Mouse (Mus musculus): Measurements from ENCODE around the gene Gm3187.
"Not testable (repeated sequence)": the region's sequence is repeated elsewhere in the genome, so short reads cannot be mapped to it uniquely, and the experiment has no call there.

GRCm38 (mm10) chr14:5483907-5484306 lies at the start of gene Gm3187:
- TF ChIP-seq CTCF (IDR thresholded peaks at IDR 0.05; ENCODE audit: insufficient read depth, low read length); POLR2A (IDR thresholded peaks at IDR 0.05; ENCODE audit: borderline replicate concordance, extremely low read depth, low read depth, low read length): not testable (repeated sequence)

Data from lung, adult 2 months (tissue).